Mouse (Mus musculus) embryo, embryonic 10 days (tissue): ENCODE measurements around the gene Tmem189.

Experiments
- DNase-seq: peaks from one replicate; pipeline ENCODE4 v3.0.0-alpha.2; 2015; ENCODE audit warnings: low spot score

Tmem189 gene

DNA sequence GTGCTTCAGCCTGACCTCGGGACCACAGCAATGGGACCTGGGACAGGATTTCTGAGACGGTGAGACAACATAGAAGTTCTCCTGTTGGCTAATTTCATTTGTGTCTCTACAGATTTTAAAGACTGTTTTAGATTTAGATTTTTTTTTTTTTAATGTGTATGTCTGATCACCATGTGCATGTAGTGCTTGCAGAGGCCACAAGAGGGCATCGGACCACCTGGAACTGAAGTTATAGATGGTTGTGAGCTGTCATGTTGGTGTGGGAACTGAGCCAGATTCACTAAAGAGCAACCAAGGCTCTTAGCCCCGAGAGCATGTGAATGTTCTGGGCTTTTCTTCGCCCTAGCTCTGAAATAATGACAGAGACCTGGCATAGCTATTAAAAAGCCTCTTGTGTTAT is 9.0 kb downstream of the Tmem189 start:
- peak; percentile 74 for DNase-seq

GRCm38 (mm10) chr2:167679902-167680430 is 9.7 kb downstream of the Tmem189 start:
- DNase-seq: peak; percentile 84

DNA sequence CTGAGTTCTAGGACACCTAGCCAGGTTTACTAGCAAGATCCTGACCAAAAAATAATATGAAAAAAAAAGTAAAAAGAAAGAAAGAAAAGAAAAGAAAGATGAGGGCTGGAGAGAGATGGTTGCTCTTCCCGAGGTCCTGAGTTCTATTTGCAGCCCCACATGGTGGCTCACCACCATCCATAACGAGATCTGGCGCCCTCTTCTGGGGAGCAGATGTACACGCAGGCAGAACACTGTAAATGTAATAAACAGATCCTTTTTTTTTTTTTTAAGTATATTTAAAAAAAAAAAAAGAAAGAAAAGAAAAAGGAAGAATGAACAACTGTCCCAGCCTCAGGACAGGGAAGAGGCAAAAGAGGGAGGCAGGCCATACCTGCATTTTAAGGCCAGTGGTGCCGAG is 11.0 kb downstream of the Tmem189 start:
- no peak for DNase-seq

DNA sequence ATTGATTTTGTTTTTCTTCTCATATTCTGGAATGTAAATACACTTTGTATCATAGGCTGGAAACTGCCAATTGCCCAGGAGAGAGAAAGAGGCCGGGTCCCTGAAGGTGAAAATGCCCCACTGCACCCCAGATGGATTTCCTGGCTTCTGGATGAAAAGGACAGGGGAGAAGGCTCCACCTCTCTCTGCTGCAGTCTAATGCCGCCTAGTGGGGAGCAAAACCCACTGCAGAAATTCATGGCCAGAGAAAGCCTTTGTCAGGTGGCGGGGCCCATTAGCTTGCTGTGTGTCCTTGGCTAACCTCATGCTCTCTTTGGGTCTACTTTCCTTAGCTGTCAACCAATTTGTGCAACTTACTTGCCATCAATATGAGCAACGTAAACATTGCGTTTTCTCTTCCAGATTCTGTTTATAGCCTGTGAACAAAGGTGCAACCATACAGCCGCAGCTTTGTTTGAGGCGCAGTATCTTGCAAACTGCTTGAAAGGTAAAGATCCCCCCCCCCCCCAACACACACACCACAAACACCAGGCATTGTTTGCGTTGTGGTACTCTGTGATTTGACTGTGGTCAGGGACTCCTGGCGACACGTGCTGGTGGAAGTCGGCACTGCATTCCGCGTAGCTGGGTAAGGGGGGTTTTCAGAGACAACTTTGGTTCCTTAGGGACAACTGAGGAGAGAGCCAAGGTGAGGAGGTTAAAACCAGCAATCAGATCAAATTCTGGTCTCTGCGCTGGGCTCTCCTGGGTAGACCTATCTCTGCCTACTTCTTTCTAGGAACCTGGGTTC is 14.3 kb downstream of the Tmem189 start:
- peak; percentile 57 for DNase-seq

- DNase-seq: no peak
Measured at GRCm38 (mm10) chr2:167672212-167672685, 17.4 kb downstream of the Tmem189 start.

DNA sequence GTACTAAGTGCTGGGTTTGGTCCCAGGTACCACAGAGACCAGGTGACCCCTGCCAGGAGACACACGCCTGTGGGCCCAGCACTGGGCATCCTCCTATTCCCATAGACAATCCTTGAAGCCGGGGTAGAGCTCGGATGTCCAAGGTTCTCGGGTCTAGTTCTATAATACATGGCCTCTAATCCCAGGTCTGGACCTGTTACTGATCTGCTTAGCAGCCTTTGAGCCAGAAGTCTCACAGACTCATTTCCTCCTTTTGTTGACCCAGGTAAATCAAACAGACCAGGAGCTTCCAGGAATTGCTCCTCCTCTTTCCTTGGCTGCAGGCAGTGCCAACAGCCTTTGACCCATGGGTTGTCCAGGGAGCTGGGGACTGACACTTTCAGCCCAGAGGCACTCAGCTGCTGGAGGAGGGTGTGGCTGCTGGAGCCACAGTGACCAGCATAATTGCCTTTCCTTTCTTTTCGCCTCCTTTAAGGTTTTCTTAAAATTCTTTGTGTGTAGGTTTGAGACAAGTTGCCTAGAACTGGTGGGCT is 18.5 kb downstream of the Tmem189 start:
- DNase-seq: no peak

DNA sequence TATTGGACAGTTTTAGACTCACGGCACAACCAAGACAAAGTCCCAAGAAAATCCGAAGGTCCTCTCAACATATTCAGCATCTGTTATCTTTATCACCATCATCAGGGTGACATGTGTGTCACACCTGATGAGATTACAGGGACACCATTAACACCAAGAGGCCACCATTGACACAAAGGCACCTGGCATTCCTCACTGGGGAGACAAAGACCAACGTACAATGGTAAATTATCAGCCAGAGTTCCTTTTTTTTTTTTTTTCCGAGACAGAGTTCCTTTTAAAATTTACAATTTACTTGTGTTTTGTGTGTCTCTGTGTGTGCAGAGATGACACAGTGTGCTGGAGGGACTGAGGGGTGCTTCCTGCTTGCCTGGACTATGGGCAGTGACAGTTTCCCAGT is 20.2 kb downstream of the Tmem189 start:
- no peak for DNase-seq

GRCm38 (mm10) chr2:167668426-167668825 is 21.2 kb downstream of the Tmem189 start:
- DNase-seq: no peak

GRCm38 (mm10) chr2:167665972-167666713 is 23.5 kb downstream of the Tmem189 start:
- no peak for DNase-seq

DNA sequence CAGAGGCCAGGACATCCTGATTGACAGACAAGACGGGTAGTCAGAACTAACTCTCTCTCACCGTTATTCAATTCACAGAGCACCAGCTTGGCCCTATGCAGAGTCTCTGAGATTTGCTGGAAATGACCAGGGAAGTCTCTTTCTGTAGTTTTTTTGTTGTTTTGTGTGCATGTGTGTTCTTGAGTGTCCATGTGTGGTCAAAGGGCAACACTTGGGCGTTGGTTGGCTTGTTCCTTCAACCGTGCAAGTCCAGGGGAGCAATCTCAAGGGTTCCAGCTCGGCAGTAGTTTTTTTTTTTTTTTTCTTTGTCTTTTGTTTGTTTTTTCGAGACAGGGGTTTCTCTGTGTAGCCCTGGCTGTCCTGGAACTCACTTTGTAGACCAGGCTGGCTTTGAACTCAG is 26.9 kb downstream of the Tmem189 start:
- DNase-seq: no peak

GRCm38 (mm10) chr2:167661270-167662203 is 28.1 kb downstream of the Tmem189 start, which contains the start of gene Gm20431:
Gene Gm20431 (minus strand): TSS chr2:167661496.
- peak; percentile 94 for DNase-seq

- peak; percentile 55 for DNase-seq
Measured at GRCm38 (mm10) chr2:167660611-167660971, 29.0 kb downstream of the Tmem189 start.

GRCm38 (mm10) chr2:167659847-167660610 is 29.6 kb downstream of the Tmem189 start:
- peak; percentile 22 for DNase-seq

GRCm38 (mm10) chr2:167659177-167659846 is 30.3 kb downstream of the Tmem189 start:
- DNase-seq: peak; percentile 46

GRCm38 (mm10) chr2:167658712-167659111 is 30.9 kb downstream of the Tmem189 start:
- no peak for DNase-seq

GRCm38 (mm10) chr2:167657973-167658372 is 31.6 kb downstream of the Tmem189 start:
- no peak for DNase-seq

DNA sequence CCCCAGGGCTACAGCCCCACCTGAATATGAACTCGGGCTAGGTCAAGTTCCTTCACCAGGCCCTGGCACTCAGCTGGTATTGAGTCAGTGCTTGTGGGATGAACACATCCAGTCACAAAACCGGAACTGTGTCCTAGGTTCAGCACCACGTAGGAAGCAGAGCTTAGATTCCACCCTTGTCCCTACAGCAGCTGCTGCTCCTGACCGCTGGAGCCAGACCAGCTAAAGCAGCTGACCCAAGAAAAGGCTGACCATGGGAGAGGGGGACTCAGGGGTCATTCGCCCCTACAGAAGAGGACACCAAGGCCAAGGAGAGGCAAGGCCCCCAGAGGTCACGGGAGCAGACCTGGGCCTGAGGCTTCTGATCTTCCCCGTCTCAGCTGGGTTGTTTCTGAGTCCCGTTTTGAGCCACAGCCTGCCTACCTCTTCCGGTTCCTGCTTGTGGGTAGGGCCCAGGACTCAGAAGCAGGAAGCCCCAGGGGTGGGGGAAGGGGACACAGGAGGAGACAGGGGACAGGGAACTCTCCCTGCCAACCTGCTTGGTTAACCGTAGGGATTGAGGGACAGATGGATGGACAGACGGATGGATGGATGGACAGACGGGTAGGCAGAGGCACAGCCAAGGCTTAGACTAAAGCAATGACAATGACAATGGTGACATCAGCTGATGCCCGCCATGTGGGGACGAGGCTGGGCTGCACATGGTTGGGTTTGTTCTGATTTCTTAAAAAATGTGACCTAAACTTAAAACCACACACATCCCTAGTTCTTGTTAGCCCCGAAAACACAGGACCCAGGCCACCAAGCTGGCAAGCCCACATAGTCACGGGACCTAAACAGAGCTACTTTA is 32.8 kb downstream of the Tmem189 start:
- DNase-seq: no peak

GRCm38 (mm10) chr2:167654911-167655600 is 34.6 kb downstream of the Tmem189 start:
- no peak for DNase-seq

DNA sequence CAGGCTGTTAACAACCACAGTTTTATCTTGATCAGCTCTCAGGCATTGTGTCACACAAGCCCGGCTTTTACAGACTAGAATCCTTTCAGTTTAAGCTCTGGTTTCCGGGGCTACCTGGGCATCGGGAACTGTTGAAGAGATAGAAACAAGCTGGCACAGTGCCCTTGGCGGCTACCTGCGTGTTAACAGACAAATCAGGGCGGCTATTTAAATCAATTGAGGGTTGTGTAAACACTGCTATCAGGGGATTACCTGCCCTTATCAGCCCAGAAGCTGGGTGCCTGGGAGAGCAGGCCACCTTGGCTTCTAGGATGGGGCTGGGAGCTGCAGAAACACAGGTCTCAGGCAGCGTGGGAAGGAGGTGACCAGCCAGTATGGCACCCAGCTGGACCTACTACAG is 36.9 kb downstream of the Tmem189 start:
- no peak for DNase-seq
